Mouse (Mus musculus) liver (tissue): ENCODE results near the gene Bid.
"Not testable (repeated sequence)": the region's sequence is repeated elsewhere in the genome, so short reads cannot be mapped to it uniquely, and the experiment has no call there.

Experiments
- DNase-seq: peaks from one replicate; pipeline ENCODE4 v3.0.0-alpha.2; 2020; ENCODE audit warnings: mixed read lengths

Gene Bid

GRCm38 (mm10) chr6:120901776-120902645 is 14.6 kb downstream of the Bid start:
- DNase-seq, result no peak

- DNase-seq, result peak; percentile 47
Measured at GRCm38 (mm10) chr6:120898188-120898833, 18.3 kb downstream of the Bid start.

GRCm38 (mm10) chr6:120894524-120894923 is 22.1 kb downstream of the Bid start:
- DNase-seq, result no peak

GRCm38 (mm10) chr6:120894089-120894488 is 22.6 kb downstream of the Bid start:
- no peak for DNase-seq

- DNase-seq, result no peak
Measured at GRCm38 (mm10) chr6:120886696-120887095, 30.0 kb downstream of the Bid start.

- DNase-seq, result no peak
Measured at GRCm38 (mm10) chr6:120884436-120884835, 32.2 kb downstream of the Bid start.

GRCm38 (mm10) chr6:120879046-120879445 is 37.6 kb downstream of the Bid start:
- no peak for DNase-seq

GRCm38 (mm10) chr6:120873874-120874273 is 42.8 kb downstream of the Bid start:
- DNase-seq, result peak; percentile 38

- DNase-seq, result no peak
Measured at GRCm38 (mm10) chr6:120871286-120871685, 45.4 kb downstream of the Bid start.

GRCm38 (mm10) chr6:120868824-120869223 is 47.8 kb downstream of the Bid start:
- no peak for DNase-seq

- no peak for DNase-seq
Measured at GRCm38 (mm10) chr6:120866051-120866814, 50.4 kb downstream of the Bid start.

GRCm38 (mm10) chr6:120860079-120860478 is 56.6 kb downstream of the Bid start:
- DNase-seq, result no peak

- DNase-seq, result no peak
Measured at GRCm38 (mm10) chr6:120858217-120858711, 58.4 kb downstream of the Bid start.

- peak; percentile 73 for DNase-seq
Measured at GRCm38 (mm10) chr6:120854413-120854812, 62.2 kb downstream of the Bid start.

GRCm38 (mm10) chr6:120850720-120851119 is 65.9 kb downstream of the Bid start:
- not testable (repeated sequence) for DNase-seq
